Mouse (Mus musculus) gonadal fat pad, adult 2 months (tissue): Measurements from ENCODE around the gene Ccdc15. TPM values are rescaled to one million over a fixed set of nuclear protein-coding genes. Genes with fewer than 3 reads are reported as not detected.

Source experiments
- DNase-seq: peaks from one replicate; pipeline ENCODE4 v3.0.0-alpha.2; 2012; ENCODE audit warnings: low read depth
- polyA plus RNA-seq: library from polyadenylated mRNA; depleted of rRNA; stranded (reverse); fragments of >200 nt; gene quantifications from 2 replicates; pipeline ENCODE4 v1.2.3, GENCODE M21; 2012; rRNA removed

Ccdc15 gene
- polyA plus RNA-seq = 0.77 and 1.1 TPM in 2 replicates

DNA sequence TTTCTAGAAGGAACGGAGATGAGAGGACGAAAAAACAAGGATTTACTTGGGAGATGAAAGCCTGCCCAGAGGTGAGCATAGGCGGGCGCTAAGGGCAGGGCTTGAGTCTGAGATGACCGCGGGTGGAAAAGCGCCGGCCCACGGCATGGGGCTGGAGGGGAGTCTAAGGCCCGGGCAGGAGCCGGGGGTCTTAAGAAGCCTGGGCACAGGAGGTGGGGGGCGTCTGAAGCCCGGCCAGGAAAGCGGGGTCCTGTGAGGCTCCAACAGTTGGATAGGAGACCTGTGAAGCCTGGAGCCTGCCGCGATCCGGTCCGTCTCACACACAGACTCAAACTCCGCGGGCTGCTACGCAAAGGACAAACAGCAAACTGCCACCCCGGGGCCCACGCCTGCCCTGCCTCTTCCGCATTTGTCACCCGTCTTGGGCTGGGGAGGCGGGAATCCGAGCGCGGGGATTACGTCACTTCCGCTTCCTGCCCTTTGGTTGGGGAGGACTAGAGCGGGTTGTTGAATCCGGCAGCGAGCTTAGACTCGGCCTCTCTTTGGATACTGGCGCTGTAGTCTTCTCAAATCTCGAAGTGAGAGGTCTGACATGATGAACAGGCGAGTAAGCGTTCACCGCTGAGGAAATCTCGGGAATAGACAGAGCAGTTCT lies at the start of gene Ccdc15:
Ccdc15 (minus strand) TSS at position 445 of the 655 bp plus-strand sequence.
- peak; percentile 62 for DNase-seq

DNA sequence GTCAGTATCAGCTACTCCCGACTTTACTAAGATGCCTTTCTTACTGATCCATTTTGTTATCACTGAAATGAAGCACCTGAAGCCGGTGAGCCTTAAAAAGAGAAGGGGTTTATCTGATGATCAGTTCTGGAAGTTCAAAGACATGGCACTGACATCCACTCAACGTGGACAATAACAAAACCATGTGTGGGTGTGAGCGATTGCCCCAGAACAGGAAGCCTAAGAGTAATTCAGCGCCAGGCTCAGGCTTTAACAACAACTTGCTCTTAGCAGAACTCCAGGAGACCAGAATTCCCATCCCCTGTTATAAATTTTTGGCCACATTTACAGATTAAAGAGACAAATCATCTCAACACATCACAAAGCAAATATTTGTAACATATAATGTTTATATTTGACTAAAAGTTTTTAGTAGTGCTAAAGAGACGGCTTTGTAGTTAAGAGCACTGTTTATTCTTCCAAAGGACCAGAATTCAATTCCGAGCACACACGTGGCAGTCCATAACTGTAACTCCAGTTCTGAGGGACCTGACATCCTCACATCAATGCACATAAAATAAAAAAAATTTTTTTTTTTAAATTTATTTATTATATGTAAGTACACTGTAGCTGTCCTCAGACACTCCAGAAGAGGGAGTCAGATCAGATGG lies 45.4 kb upstream of the Ccdc15 start:
- no peak for DNase-seq

DNA sequence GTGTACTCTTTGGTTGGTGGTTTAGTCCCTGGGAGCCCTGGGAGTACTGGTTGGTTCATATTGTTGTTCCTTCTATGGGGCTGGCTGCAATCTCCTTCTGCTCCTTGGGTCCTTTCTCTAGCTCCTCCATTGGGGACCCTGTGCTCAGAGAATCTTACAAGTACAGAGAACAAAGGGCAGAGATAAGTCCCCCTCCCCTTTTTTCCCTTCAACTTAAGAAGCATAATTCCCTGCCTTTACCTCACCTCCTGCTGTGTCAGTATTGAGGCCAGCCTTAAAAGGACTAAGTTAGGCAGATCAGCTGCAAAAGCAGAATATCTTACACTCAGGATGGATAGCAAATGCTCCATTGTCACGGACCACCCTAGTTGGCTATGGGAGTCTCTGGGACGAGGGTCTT lies 43.8 kb upstream of the Ccdc15 start:
- no peak for DNase-seq

DNA sequence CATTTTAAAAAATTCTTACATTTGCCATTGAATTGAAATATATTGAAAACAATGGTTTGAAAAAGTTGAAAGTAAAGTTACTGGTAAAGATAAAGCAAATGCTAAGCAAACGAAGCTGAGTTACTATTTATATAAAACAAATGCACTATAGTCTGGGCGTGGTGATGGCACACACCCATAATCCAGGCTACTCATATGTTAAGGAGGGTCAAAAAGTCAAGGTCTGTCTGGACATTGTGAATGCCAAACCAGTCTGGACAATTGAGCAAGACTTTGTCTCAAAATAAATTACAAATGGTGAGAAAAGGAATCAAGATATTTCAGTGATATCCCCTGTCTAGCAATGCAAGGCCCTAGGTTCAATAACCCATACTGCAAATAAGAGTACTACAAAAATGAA lies 42.7 kb upstream of the Ccdc15 start:
- no peak for DNase-seq

DNA sequence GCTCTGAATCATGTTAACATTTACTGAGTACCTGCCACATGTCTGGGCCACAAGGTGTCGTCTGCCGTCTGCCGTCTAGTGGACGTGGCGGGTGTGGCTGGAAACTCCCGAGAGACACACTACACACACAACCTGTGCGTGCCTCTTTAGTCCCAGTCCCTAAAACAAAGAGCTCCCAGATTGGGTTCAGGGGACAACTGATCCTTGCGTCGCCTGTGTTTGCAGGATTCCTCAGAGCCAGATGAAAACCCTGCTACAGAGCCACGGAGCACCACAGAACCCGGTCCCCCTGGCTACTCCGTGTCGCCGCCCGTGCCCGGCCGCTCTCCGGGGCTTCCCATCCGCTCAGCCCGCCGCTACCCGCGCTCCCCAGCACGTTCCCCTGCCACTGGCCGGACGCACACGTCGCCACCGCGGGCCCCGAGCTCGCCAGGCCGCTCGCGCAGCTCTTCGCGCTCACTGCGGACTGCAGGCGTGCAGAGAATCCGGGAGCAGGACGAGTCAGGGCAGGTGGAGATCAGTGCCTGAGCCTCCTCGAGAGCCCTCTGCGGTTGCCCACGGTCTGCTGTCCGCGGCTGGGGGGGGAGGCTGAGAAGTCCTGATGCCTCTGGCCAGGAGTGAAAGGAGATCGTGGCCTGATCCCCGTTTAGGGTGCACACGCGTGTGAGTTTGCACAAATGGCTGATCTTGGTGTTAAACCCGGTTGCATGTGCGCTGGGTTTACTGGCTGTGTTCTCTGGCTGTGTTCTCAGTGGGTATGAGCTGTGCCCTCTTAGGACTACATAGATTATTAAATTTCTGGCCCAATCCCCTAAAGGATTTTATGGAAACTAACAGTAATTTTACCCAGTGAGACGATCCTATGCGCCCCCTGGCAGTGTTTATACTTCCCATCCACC lies 36.3 kb upstream of the Ccdc15 start:
- no peak for DNase-seq

DNA sequence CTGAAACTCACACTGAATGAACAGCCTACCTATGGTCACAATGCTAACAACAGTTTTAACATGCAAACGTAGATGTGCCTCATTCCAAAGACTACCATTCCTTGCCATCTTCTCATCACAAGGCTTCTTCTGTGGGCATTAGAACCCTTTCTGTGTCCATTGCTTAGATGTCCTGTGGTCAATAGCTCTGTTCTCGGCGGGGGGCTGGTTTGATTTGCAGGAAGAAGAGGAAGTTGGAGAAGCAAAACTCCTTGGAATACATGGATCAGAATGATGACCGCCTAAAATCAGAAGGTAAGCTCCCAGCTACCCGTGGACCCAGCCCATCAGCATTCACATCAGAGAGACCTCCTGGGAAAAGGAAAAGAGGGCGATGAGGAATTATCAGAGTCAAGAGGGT lies 34.9 kb upstream of the Ccdc15 start:
- no peak for DNase-seq

DNA sequence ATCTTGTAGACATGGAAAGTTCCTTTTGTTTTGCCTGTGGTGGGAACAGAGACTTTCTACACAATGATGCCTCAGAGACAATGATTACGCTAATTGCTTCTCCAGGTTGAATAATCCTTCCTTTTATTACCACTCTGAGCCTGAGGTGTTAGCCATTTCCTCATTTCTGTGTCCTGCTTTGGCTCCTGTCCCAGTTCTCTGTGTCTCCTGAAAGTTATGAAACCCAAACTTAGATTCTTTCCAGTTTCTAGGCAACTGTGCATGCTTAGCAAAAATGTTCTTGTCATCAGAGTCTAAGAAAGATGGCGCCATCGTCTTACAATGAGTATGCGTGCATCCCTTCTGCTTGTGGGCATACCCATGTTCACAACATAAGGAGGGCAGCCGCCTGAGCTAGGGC lies 27.5 kb upstream of the Ccdc15 start:
- peak; percentile 94 for DNase-seq

DNA sequence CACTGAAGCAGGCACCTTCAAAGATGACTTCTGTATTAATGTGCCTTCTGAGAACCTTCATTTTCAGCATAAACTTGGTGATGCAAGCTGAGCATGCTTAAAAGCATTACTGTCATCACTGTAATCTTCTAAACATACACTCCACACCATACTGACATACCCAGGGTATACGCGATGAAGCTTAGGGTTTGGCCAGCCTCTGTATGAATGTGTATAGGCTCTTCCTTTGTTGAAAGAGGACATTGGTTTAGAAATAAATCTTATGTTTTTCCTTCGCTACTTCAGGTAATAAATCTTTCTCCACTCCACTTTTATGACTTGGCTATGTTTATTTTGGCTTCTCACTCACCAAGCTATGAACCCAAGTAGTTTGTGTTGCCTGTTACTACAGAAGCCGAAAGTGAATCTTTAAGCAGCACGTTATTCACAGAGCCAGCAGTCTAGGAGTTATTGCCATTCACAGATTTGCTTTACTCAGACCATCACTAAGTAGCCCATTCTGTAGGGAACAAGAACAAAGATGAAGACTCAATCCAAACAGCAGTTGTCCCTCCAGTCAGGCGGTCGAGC lies 23.1 kb upstream of the Ccdc15 start:
- no peak for DNase-seq

DNA sequence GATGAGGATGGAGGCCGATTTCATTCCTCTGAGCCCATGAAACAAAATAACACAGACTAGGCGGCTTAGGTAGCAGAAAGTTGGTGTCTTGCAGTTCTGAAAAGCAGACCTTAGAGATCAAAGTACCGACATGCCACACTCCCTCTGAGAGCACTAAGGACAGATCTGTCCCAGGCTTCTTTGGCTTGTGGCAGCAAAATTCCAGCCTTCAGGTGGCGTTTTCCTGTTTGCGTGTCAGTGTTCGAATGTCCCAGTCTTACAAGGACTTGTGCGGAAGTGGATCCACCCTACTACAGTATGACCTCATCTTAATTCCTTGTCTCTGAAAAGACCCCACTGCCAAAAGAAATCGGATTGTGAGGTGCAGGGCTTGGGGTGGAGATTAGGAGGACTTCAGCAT lies 20.6 kb upstream of the Ccdc15 start:
- DNase-seq = no peak

DNA sequence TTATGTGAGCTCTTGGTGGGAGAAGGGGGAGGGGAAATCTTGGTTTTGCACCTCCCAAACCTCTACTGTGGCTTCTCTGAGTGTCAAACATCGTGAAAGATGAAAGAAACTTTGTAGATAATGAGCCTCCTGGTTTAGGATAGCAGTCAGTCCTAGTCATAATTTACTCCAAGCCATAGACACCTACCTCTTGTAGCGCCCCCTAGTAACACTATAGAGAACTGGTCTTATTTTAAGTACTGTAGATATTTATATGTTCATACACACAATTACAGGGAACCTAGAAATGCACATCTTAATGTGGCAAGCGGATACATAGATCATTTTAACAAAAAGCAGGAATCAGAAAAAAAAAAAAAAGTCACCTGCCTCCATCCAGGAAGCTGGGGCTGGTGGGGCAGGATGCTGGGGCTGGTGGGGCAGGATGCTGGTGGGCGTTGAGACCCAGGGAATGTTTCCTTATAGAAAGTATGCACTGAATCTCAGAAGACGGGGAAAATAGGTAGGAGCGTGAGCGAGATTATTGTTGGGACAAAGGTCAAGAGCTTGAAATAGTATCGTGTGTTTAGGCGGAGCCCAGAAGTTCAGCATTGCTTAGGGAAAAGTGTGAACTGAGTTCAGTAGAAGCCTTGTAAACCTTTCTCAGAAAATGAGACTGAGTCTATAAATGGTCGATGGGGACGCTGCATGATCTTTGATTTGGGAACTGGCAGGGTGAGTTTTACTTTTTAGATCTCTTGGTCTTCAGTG lies 20.0 kb upstream of the Ccdc15 start:
- no peak for DNase-seq

DNA sequence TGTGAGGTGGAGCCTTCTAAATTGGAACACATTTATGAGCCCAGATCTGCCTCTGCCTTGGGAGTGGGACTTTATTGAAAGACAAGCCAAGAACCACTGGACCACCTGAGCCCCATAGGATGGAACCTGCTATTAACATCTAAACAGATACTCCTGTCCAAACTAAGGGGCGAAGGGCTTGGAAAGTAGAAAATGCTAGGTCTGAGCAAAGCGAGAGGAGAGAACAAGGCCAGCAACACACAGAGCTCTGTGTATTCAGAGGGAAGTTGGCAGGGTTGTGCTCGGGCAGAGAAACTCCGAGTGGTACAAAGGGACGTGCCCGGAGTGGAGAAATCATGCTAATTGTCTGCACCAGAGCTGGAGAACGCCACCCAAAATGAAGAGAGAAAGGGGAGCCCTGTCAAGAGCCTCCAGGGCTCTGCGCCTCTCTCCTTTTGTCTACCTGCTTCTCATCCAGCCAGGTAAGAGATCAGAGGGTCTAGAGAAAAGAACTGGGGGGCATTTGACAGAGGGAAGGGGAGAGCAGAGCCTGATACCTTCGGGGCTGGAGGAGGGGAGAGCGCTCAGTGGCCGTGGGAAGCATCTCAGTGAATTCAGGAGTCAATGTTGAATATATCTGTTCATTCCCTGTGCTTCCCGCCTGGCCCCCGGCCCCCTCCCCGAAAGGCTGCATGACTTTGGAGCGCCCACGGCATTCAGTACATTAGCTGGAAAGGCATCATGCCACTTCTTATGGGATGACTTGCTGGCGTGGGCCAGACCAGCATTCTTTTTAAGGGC lies 19.3 kb upstream of the Ccdc15 start, which contains the start of gene Hepacam:
Hepacam (plus strand) TSS at position 51 of the 780 bp plus-strand sequence.
- DNase-seq = no peak

DNA sequence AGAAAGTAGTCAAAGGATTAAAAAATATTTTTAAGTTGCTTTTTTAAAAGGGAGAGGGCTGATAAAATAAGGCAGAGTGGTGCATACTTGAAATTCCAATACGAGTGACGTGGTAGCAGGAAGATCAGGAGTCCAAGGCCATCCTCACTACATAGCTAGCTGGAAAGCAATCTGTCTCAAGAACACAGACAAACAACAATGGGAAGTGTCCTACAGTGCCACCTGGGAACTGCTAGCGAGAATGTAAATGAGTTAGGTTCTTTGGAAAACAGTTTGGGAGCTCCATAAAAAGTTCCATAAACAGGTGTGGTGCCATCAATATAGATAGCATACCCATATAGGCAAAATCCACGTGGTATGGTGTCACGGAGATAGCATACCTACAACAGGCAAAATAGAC lies 17.5 kb upstream of the Ccdc15 start:
- no peak for DNase-seq

DNA sequence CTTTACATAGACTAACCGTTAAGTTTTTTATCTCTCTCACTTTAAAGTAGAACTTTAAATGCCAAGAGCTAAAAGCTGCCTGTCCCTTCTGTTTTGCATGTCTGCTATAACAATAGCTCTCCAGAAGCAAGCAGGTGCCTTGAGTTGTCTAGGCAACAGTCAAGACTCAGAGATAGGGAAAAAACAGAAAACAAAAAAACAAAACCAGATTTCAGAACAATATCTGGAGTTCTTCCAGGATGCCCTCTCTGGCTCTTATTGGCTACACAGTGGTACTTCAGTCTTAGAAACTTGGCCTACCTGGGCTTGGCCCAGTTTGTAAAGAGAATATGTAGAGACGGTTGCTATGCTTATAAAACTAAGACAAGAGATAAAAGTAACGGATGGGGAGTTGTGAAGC lies 16.2 kb upstream of the Ccdc15 start:
- DNase-seq = no peak

DNA sequence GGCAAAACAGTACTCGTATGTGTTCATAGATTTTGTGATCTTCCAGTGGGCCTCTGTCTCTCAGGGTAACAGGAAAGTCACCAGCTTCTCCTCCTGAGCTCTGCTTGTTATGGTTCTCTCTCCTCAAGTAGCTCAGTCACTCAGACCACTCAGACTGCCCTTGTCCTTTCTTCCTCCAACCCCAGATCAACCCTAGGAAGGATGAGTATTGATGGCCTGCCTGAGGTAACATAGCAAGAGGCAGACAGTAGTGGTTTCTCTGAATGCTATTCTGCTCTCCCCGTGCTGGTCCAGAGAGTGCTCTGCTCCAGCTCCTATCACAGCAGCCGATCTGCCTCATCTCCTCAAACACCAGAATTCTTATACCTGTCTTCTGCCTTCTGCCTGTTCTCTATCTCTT lies 15.3 kb upstream of the Ccdc15 start:
- DNase-seq = no peak

DNA sequence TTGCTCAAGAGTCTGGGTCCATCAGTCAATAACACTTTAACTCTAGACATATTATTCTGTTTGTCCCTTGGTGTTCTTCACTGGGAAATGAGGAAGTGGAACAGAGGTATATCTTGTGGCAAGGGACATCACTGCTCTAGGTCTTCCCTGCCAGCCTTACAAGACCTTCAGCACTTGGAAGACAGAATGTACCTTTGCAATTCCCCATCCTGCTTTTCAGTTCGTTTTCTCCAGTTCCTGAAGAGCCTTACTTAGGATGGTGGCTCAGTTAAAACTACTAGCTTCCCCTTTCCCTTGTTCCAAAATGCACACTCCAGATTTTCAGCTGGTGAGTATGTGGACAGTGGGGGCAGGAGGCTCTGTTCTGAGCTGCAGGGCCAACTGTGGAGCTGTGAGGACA lies 14.6 kb upstream of the Ccdc15 start:
- no peak for DNase-seq

DNA sequence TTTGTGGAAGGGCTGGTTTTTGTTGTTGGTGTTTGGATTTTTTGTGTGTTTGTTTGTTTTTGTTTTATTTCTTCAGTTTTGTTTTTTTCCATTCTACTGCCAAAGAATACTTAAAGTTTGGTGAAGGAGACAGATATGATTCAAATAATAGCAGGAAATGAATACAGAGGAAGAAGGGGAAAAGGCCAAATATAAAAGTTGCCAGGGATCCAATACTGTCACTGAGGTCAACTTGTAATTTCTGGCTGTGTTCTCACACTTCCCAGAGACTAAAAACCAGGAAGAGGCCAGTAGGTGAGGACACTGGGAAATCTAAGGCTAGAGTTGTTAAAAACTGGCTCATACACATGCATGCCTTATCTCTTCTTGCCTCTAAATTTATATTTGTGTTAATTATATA lies 13.9 kb upstream of the Ccdc15 start:
- DNase-seq = no peak

DNA sequence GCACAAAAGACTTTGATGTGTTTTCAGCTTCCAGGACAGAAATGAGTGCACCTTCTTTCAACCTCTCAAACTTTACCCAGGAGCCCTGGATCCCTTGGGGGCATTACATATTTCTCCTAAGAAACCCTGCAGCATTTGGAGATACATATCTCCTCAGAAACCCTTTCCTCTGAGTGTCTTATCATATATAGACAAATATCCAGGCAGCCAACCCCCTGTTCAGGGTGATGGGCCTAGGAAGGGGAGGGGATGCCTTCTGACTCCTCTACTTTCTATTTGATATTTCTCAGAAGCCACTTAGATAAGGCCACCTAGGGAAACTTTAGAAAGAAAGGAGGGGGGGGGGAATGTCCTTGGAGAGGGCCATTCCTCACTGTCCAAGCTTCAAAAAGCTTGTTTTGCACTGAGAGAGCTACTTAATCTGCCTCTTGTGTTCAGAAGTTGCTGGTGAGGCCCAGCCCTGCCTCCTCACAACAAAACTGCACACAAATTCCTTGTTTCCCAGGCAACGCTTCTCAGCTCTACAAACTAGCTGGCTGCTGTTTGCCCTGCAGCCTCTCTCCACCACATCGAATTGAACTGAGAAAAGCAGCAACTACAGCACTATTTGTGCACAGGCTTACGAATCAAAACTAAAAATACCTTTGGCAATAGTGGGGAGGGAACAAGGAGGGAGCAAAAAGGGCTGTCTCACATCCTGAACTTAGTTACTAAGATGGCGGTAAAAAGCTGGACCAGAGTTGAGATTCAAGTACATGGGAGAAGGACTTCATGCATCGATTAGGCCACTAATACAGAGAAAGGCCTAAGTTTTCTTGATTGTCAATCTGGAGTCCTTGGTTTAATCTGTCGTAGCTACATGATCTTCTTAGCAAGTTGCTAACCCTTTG lies 11.3 kb upstream of the Ccdc15 start:
- no peak for DNase-seq

DNA sequence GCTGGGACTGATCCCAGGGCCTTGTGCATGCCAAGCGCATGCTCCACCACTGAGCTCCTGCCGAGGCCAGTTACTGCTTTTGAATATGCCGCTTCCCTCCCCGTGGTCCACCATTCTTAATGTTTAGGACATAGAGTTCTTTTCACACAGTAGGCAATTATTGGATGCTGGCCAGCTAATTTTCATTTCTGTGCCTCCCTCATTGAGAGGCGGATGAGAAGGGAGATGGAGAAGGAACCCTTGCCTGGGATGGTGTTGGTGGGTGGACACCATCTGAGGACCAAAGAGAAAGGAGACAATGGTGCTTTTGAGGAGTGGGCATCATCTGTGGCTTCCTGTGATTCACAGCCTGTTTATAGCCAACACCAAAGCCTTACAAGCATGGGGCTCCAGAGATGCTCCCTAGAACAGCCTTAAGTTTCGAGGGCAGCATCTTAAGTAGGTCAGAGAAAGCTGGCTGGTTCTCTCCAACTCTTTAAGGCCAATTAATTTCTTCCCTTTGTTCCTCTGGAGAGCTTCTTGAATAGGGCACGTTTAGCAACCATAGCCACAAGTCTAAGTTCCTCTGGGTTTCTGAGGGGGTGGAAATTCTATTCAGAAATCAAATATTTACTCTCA lies 10.6 kb upstream of the Ccdc15 start:
- DNase-seq = no peak

DNA sequence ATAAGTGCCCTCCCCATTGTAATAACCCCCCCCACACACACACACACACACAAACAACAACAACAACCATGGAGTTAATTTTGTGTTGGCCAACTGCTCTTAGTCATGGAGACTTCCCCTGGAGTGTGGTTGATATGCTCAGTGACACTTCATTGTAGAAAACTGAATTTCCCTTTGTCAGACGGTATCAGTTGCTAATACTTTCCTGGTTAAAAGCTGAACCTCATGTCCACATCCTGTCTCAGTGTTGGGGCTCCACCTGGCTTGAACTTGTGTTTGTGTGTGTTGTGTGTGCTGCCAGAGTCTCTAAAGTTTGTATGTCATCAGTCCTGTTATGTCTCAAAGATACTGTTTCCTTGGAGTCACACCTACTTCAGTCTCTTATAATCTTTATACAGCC lies 6.3 kb upstream of the Ccdc15 start:
- no peak for DNase-seq
